Mouse (Mus musculus) WW6 (cell line): ENCODE results near the gene Ephb3.

Source experiments
- DNase-seq: peaks from one replicate; pipeline ENCODE4 v3.0.0-alpha.2; 2013; ENCODE audit warnings: low read depth, low spot score

The Ephb3 gene

GRCm38 (mm10) chr16:21246391-21247036 is 42.0 kb downstream of the Ephb3 start:
- DNase-seq: no peak

DNA sequence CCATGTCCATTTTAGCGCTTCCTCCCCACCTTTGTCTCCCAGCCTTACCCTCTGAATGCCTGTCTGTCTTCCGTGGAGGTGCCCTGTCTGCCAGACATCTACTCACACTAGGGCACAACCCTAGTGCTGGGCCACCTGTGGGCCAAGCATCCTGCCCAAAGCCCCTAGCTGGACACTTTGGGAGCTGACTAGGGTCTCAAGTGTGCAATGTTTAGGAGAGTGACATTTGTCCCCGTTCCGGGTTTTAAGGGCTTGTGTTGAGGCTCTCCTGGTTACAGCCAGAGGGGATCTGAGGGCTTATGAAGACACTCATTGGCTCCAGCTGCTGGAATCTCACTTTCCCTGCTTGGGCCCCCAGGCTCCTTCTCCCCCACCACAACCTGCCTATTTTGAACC is 42.5 kb downstream of the Ephb3 start:
- no peak for DNase-seq

DNA sequence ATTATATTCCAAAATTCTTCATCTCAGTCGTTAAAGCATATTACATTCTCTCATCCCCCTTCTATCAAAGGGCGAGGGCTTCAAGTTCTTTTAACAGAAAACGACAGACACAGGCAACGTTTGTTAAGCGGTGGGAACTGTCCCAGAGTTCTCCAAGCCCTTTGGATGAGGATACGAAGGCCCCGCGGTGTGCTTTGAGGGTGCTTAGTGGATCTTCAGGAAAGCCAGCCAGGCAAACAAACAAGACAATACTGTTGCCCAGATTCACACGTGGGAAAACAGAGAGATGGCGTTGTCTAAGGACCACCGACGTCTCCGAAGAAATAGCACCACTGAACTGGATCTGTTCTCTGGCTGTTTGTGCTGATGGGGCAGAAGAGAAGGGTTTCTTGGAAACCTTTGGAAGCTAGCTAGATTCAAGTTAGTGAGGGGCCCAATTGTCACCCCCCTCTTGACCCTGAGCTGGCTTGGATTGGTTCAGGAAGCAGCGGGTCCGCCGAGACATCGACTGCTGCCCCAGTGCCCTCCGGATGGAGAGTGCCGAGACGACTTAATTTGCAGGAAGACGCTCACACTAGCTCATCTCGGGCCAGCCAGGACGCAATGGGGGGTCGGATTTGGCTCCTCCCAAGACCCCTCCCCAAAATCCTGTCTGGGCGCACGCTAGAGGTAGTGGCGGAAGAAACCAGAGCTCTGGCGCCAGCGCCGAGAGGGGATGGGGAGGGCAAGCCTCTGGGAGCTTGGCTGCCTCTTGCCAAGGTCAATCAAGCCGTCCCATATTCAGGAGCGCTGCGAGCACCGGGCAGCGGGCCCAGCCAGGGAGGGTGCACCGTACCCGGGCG is 43.5 kb downstream of the Ephb3 start:
- DNase-seq: no peak

DNA sequence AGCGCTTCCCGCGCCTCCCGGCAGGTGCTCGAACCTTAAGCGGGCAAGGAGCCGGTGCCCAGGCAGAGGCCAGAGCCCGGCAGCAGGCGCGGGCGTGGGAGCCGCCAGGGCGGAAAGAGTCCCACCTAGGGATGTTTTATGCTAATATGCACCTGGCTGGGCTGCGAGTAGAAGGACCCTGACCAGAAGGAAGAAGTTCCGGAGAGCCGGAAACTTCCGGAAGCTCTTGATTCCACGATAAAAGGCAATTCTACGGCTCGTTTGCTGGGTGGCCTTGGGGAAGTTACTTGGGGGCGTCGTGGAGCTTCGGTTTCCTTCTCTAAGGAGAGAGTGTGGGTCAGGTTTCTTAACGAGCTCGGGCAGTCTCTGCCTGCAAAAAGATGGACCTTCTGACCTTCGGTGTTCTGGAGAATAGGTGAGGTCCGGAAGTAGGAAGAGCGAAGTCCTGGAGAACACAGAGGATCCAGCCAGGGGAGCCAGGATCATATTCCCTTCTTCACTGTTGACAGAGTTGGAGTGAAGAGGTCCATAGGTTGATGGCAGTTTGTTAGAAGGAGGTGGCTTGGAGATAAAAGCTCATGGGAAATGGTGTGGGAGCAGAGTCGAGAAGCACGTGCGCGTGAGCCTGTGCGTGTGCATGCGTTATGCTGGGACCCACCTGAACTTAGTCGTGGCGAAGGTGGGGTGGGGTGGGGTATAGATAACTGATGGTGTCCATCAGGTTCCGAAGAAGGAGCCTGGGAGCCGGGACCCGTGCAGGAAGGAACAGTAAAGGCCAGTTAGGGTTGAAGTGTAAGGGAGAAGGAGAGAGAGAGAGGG is 44.4 kb downstream of the Ephb3 start:
- no peak for DNase-seq

DNA sequence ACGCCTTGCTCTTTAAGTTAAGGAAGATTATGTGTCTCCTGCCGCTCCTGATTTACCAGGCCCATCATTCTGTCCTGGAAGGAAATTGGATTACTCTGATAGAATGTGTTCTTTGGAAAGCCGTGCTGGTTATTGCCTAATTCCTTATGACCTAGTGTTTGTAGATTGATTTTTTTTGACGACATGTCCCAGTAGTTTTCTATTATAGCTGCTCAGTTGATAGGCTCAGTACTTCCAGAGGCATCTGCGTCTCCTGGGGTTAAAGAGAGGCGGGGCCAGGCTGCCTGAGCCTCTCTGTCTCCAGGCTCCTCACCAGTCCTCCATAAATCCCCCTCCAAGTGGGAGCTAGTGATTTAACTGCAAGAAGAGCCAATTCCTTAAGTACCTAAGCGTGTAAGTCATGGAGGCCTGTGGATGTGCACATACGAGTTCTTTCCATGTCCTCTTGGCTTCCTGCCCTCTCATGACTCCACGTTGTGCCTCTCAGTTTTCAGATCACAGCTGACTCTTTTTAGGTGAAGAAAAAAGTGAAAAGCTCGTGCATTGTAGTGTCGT is 47.9 kb downstream of the Ephb3 start:
- DNase-seq: no peak

DNA sequence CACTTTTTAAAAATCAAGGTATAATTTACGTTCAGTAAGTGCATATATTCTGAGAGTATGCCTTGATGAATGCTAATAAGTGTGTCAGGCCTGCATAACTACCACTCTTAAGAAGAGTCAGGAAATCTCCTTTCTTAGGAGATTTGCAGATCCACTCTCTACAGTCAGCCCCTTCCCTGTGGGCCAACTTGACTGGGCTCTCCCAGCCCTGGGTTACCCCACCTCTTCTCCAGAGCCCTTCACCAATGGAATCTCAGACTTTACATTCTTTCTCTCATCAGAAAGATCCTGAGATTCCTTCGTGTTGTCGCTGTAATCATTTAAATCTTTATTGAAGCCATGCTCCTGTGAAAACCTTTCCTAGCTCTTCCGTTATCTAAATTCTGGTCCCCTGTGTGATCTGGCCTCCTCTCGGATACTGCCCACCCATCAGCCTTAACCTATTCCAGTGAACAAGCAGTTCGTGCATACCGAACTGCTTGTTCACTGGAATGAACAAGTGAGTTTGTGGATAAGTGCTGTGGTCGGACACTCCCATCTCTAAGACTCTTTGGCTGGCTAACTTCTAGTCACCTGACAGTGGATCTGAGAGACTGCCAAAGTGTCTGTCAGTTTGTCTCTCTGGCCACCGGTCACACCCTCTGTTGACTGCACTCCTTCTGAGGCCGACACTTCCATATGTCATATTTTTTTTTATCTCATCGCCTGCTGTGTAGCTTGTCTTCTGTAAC is 51.2 kb downstream of the Ephb3 start:
- no peak for DNase-seq

- DNase-seq: no peak
These were observed 52.2 kb downstream of the Ephb3 start for GRCm38 (mm10) chr16:21256514-21257305.

DNA sequence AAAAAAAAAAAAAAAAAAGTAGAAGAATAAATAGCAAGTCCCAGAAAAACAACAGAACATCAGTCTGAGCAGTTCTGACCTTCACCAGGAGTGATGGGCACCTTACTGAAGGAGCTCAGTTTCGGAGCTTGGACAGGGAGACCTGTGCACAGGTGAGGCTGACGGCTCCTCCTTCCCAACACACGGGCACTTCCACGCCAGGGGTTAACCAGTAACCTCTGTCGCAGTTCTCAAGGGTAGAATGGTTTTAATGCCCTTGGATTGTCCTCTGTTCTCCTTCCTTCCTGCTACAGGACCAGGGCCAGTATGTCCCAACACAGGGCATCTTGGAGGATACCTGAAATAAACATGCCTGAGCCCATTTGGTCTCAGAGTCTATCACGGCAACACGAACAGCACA is 60.9 kb downstream of the Ephb3 start:
- no peak for DNase-seq

GRCm38 (mm10) chr16:21269775-21270174 is 65.2 kb downstream of the Ephb3 start:
- no peak for DNase-seq

DNA sequence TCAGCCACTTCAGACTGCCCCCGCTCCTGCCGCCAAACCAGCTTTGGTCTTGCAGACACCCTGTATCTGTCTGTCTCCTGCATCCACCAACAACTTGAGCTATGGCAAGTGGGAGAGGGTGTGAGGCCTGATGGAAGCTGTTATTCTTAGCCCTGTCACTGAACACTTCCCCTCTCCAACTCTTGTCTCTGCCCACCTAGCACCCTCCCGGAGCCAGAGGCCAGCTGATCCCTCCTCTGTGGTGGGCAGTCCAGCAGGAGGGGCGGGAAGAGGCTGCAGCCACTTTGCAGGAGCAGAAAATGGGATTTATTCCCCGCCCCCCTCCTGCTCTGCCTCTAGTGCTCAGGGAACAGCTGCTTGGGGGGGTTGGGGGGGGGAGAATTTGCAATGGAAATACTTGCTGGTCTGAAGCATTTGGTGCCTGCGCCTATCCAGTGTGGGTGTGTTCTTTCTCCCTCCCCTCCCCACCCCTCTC is 67.3 kb downstream of the Ephb3 start:
- DNase-seq: no peak

DNA sequence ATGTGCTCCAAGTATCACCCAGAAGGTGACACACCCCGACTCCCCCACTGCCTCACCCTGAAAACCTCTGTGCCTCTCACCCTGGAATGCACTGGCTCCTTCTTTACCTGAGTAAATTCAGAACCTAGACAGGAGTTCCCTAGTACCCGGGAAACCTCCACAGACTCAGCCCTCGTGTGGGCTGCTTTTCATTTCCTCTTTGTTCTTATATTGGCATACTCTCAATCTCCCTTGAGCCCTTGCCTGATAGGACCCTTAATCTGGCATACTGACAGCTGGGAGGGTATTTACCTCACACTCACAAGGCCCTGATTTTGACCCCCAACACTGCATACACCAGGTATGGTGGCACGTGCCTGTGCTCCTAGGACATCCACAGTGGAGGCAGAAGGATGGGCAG is 68.2 kb downstream of the Ephb3 start:
- no peak for DNase-seq
